Mouse (Mus musculus): ENCODE measurements around the gene Arl4a. TPM values are rescaled to one million over a fixed set of nuclear protein-coding genes. Genes with fewer than 3 reads are reported as not detected.
A peak's percentile ranks its signal among the peaks of the same experiment; 100 is the strongest.

Gene Arl4a
- polyA plus RNA-seq, 1 experiment from 2014 or later = 70.5 TPM

- no peak overlapping the region for H3K9ac ChIP-seq
- 49% methylated on average over 8 of the region's 8 CpGs for WGBS
- ATAC-seq (ENCODE audit: low FRiP score) = no peak
- H3K9me3 ChIP-seq = no peaks in the 10 kb centered on the region
- H3K27ac ChIP-seq = no peak overlapping the region
- H3K27me3 ChIP-seq = peaks cover 20% of the 10 kb centered on the region
- H3K36me3 ChIP-seq (replicated peaks) = no peaks in the 10 kb centered on the region
- H3K4me1 ChIP-seq = peaks cover 25% of the 10 kb centered on the region
- no peak overlapping the region for H3K4me2 ChIP-seq
- H3K4me3 ChIP-seq (replicated peaks) = no peak overlapping the region
These were observed 59.7 kb downstream of the Arl4a start for GRCm38 (mm10) chr12:39977996-39978590.

DNA sequence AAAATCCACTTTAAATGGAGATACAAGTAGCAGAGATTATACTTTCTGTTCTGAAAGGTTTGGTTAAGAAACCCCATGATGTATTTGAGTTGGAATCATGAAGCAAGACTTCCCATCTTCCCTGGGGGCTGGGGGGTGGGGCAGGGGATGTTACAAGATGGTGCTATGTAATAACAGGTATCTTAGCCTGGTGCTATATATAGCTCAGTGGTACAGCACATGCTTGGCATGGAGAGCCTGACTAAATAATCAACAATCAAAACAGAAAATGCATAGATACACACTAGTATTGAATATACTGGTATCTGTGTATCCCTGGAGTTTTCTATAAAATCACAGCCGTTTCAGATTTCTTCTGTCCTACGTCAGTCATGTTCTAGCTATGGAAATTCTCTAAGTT is 61.4 kb downstream of the Arl4a start:
- Histone ChIP-seq H3K9ac (no peak overlapping the region), H3K27ac (peak overlapping the region; percentile 66), H3K36me3 (replicated peaks) (no peaks in the 10 kb centered on the region), H3K9me3 (no peaks in the 10 kb centered on the region), H3K27me3 (peaks cover 20% of the 10 kb centered on the region), H3K4me1 (peaks cover 25% of the 10 kb centered on the region), H3K4me2 (no peak overlapping the region), H3K4me3 (replicated peaks) (no peak overlapping the region)
- ATAC-seq (ENCODE audit: low FRiP score) = no peak
- 93% methylated on average over 2 of the region's 2 CpGs for WGBS

DNA sequence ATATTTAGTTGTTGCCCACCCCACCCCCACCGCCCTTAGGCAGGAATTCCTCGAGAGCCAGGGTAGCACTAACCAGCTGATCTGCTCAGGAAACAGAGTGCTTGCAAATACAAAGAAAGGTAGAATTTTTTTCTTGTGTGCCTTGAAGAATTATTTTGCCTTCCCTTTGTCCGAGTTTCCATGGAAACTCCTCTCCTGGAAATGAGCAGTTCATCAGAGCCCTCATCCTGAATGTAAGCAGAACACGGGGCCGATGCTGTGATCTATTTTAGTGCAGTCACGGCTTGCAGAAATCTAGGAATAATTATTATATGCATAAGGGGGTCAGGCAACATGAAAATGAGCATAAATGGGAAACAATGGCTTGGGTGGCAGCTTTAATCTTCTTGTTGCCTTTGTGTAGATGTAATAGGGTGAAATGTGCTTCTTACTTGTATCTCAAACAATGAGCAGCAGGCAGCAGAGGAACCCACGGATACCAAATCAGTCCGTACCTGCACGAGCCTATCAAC is 61.9 kb downstream of the Arl4a start:
- H3K9me3 ChIP-seq = no peaks in the 10 kb centered on the region
- WGBS = 15% methylated on average over 9 of the region's 9 CpGs
- peak overlapping the region; percentile 34 for H3K4me2 ChIP-seq
- H3K27ac ChIP-seq = peak overlapping the region; percentile 66
- peaks cover 20% of the 10 kb centered on the region for H3K27me3 ChIP-seq
- ATAC-seq (ENCODE audit: low FRiP score) = peak; percentile 71; the same call in 1 of the 2 replicates
- no peaks in the 10 kb centered on the region for H3K36me3 ChIP-seq (replicated peaks)
- H3K4me3 ChIP-seq (replicated peaks) = no peak overlapping the region
- H3K9ac ChIP-seq = peak overlapping the region; percentile 25; the same call in 1 of the 2 replicates
- H3K4me1 ChIP-seq = peaks cover 25% of the 10 kb centered on the region

GRCm38 (mm10) chr12:39974977-39975583 is 62.7 kb downstream of the Arl4a start:
- no peak overlapping the region for H3K4me3 ChIP-seq (replicated peaks)
- peaks cover 25% of the 10 kb centered on the region for H3K4me1 ChIP-seq
- no peak overlapping the region for H3K4me2 ChIP-seq
- peaks cover 20% of the 10 kb centered on the region for H3K27me3 ChIP-seq
- WGBS = 21% methylated on average over 4 of the region's 4 CpGs
- H3K9ac ChIP-seq = no peak overlapping the region
- H3K27ac ChIP-seq = peak overlapping the region; percentile 39; the same call in 1 of the 2 replicates
- ATAC-seq (ENCODE audit: low FRiP score) = peak; percentile 67
- H3K36me3 ChIP-seq (replicated peaks) = no peaks in the 10 kb centered on the region
- no peaks in the 10 kb centered on the region for H3K9me3 ChIP-seq

DNA sequence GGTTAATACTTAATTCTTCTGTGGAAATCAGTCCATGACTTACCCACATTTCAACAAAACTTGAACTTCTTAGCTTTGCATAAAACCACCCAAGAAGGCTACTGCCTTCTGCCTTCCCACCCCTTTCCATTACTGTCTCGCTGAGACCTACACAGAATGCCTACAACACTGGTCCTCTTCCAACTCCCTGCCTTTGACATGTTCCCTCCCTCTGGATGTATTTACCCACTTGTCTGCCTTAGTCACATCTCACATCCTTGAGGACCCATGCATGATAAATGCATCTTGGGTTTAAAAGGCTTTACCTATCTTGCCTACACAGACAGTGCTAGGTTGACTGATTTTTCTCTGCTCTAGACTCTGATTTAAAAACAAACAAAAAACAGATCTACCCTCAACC is 63.6 kb downstream of the Arl4a start:
- 83% methylated on average over 1 of the region's 1 CpGs for WGBS
- Histone ChIP-seq H3K36me3 (replicated peaks) (no peaks in the 10 kb centered on the region), H3K9me3 (no peaks in the 10 kb centered on the region), H3K27ac (no peak overlapping the region), H3K27me3 (peaks cover 20% of the 10 kb centered on the region), H3K4me2 (no peak overlapping the region), H3K4me3 (replicated peaks) (no peak overlapping the region), H3K4me1 (peaks cover 25% of the 10 kb centered on the region), H3K9ac (no peak overlapping the region)
- ATAC-seq (ENCODE audit: low FRiP score) = no peak

GRCm38 (mm10) chr12:39969500-39969899 is 68.3 kb downstream of the Arl4a start:
- Histone ChIP-seq H3K27ac (no peak overlapping the region), H3K4me1 (peaks cover 4% of the 10 kb centered on the region; the same call in 1 of the 2 replicates), H3K9me3 (no peaks in the 10 kb centered on the region), H3K9ac (no peak overlapping the region), H3K27me3 (0 out of 2 replicates have a peak, but pooled peaks cover 6% of the 10 kb centered on the region), H3K4me3 (replicated peaks) (no peak overlapping the region), H3K36me3 (replicated peaks) (no peaks in the 10 kb centered on the region), H3K4me2 (no peak overlapping the region)
- no peak for ATAC-seq (ENCODE audit: low FRiP score)

- no peaks in the 10 kb centered on the region for H3K27me3 ChIP-seq
- H3K4me3 ChIP-seq (replicated peaks) = no peak overlapping the region
- H3K9ac ChIP-seq = no peak overlapping the region
- H3K36me3 ChIP-seq (replicated peaks) = no peaks in the 10 kb centered on the region
- H3K27ac ChIP-seq = no peak overlapping the region
- no peak overlapping the region for H3K4me2 ChIP-seq
- 90% methylated on average over 3 of the region's 3 CpGs for WGBS
- no peaks in the 10 kb centered on the region for H3K4me1 ChIP-seq
- no peaks in the 10 kb centered on the region for H3K9me3 ChIP-seq
- no peak for ATAC-seq (ENCODE audit: low FRiP score)
These were observed 69.7 kb downstream of the Arl4a start for GRCm38 (mm10) chr12:39968109-39968508.

GRCm38 (mm10) chr12:39959166-39959565 is 78.7 kb downstream of the Arl4a start:
- no peak overlapping the region for H3K27ac ChIP-seq
- H3K9ac ChIP-seq = no peak overlapping the region
- ATAC-seq (ENCODE audit: low FRiP score) = no peak
- H3K4me2 ChIP-seq = no peak overlapping the region
- no peaks in the 10 kb centered on the region for H3K27me3 ChIP-seq
- WGBS = 87% methylated on average over 8 of the region's 8 CpGs
- no peak overlapping the region for H3K4me3 ChIP-seq (replicated peaks)
- peaks cover 19% of the 10 kb centered on the region for H3K4me1 ChIP-seq
- H3K36me3 ChIP-seq (replicated peaks) = no peaks in the 10 kb centered on the region
- H3K9me3 ChIP-seq = no peaks in the 10 kb centered on the region

GRCm38 (mm10) chr12:39957931-39958671 is 79.7 kb downstream of the Arl4a start:
- no peaks in the 10 kb centered on the region for H3K36me3 ChIP-seq (replicated peaks)
- ATAC-seq (ENCODE audit: low FRiP score) = peak; percentile 75
- H3K4me2 ChIP-seq = no peak overlapping the region
- peaks cover 19% of the 10 kb centered on the region for H3K4me1 ChIP-seq
- H3K9me3 ChIP-seq = no peaks in the 10 kb centered on the region
- no peak overlapping the region for H3K9ac ChIP-seq
- WGBS = 51% methylated on average over 8 of the region's 8 CpGs
- H3K27me3 ChIP-seq = no peaks in the 10 kb centered on the region
- 0 out of 2 replicates have a peak overlapping the region, but pooled peaks have one; percentile 8 for H3K27ac ChIP-seq
- no peak overlapping the region for H3K4me3 ChIP-seq (replicated peaks)

DNA sequence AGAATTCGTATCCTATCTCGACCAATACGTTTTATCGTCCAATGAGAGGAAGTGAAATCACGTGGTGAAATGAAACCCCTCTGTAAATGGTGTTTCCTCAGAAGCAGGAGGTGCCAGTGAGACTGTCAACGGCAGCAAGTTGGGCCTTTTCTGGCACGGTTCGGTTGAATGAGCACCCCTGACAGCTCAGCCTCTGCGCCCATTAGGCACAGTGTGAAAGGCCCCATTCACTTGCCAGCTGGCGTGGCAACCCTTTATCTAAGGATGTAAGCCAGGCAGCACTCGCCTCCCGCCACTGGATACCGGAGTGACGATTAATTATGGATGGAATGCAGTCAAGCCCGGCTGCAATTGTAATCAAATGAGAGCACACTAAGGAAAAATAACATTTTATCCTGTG is 81.4 kb downstream of the Arl4a start:
- Histone ChIP-seq H3K27ac (peak overlapping the region; percentile 59; the same call in 1 of the 2 replicates), H3K36me3 (replicated peaks) (no peaks in the 10 kb centered on the region), H3K9me3 (no peaks in the 10 kb centered on the region), H3K4me1 (peaks cover 19% of the 10 kb centered on the region), H3K4me3 (replicated peaks) (peak overlapping the region; percentile 18), H3K4me2 (peak overlapping the region; percentile 32), H3K27me3 (no peaks in the 10 kb centered on the region), H3K9ac (no peak overlapping the region)
- ATAC-seq (ENCODE audit: low FRiP score) = peak; percentile 95
- 14% methylated on average over 15 of the region's 15 CpGs for WGBS

Measured in forebrain, embryonic 12.5 days (tissue).